Mouse (Mus musculus) stomach, embryonic 15.5 days (tissue): ENCODE data around the gene 2310011J03Rik. TPM values are rescaled to one million over a fixed set of nuclear protein-coding genes. Genes with fewer than 3 reads are reported as not detected.

ENCODE experiments used
- ATAC-seq: fragments of 200-750 bp; cut with Nextera tagmentation; 2 replicates; pipeline ENCODE4 v1.8.0; 2017; ENCODE audit warnings: low read depth, moderate number of reproducible peaks, moderate TSS enrichment; ENCODE audit not compliant: insufficient read depth, low FRiP score
- H3K27ac ChIP-seq: fragments of 300-500 bp; sonication (generic); 2 replicates; pipeline ENCODE4 v1.5.1; 2015; ENCODE audit warnings: mild to moderate bottlenecking, inconsistent platforms
- H3K27me3 ChIP-seq: fragments of 300-500 bp; sonication (generic); replicated peaks from 2 replicates; pipeline ENCODE4 v1.6.1; 2015; ENCODE audit warnings: inconsistent platforms
- H3K36me3 ChIP-seq: fragments of 300-500 bp; sonication (generic); 2 replicates; pipeline ENCODE4 v1.6.1; 2015; ENCODE audit warnings: inconsistent platforms
- H3K4me1 ChIP-seq: fragments of 300-500 bp; sonication (generic); 2 replicates; pipeline ENCODE4 v1.6.1; 2015; ENCODE audit warnings: inconsistent platforms
- H3K4me2 ChIP-seq: fragments of 300-500 bp; sonication (generic); 2 replicates; pipeline ENCODE4 v1.6.1; 2015; ENCODE audit warnings: mild to moderate bottlenecking, inconsistent platforms
- H3K4me3 ChIP-seq: fragments of 300-500 bp; sonication (generic); replicated peaks from 2 replicates; pipeline ENCODE4 v1.5.1; 2015; ENCODE audit warnings: inconsistent platforms
- H3K9ac ChIP-seq: fragments of 300-500 bp; sonication (generic); 2 replicates; pipeline ENCODE4 v1.6.1; 2015; ENCODE audit warnings: inconsistent platforms
- H3K9me3 ChIP-seq: fragments of 300-500 bp; sonication (generic); 2 replicates; pipeline ENCODE4 v1.6.1; 2016; ENCODE audit warnings: inconsistent platforms
- WGBS: fragments of 180-500 bp; shearing (Covaris S2); methylation state at CpG from one replicate; pipeline ENCODE4 v1.1.7; 2015; 5-methylcytosine and 5-hydroxymethylcytosine counted together
- polyA plus RNA-seq: library from polyadenylated mRNA; unstranded; fragments of >200 nt; fragmentation: Nextera tagmentation; extraction: Ambion mirVana; gene quantifications from 2 replicates; pipeline ENCODE4 v1.2.1, GENCODE M21; 2015

2310011J03Rik gene
- polyA plus RNA-seq, 1 experiment from 2014 or later: 40.5 TPM

DNA sequence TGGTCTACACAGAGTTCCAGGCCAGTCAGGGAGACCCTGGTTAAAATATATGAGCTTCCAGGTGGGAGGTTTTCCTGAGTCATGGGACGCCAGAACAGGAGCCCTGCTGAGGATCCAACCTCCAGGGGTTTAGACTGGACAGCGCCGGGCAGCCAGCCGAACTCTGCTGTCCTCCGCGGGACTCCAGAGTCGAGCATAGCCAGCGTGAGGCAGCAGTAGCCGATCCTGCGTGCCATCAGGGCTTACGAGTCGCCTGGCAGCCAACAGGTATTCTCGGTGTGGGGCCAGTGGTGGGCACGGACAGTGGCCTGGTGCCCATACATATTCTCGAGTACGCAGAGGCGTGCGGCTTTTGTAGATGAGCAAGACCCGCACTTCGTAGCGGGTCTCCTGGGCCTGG lies 20.7 kb upstream of the 2310011J03Rik start:
- H3K4me3 ChIP-seq: no peak overlapping the region
- WGBS: 27% methylated on average over 21 of the region's 21 CpGs
- ATAC-seq: no peak
- H3K9me3 ChIP-seq: no peaks in the 10 kb centered on the region
- H3K4me1 ChIP-seq: peaks cover 44% of the 10 kb centered on the region
- no peak overlapping the region for H3K4me2 ChIP-seq
- H3K27me3 ChIP-seq: peaks cover 54% of the 10 kb centered on the region
- H3K9ac ChIP-seq: no peak overlapping the region
- no peaks in the 10 kb centered on the region for H3K36me3 ChIP-seq
- H3K27ac ChIP-seq: no peak overlapping the region

GRCm38 (mm10) chr10:80339941-80340750 lies 19.8 kb upstream of the 2310011J03Rik start:
- H3K36me3 ChIP-seq: peaks cover 5% of the 10 kb centered on the region; the same call in 1 of the 2 replicates
- no peak for ATAC-seq
- peak overlapping the region; percentile 27; the same call in 1 of the 2 replicates for H3K4me2 ChIP-seq
- H3K27me3 ChIP-seq: peaks cover 45% of the 10 kb centered on the region
- H3K4me1 ChIP-seq: peaks cover 41% of the 10 kb centered on the region
- H3K4me3 ChIP-seq: peak overlapping the region; percentile 4; the same call in 1 of the 2 replicates
- no peak overlapping the region for H3K27ac ChIP-seq
- 24% methylated on average over 19 of the region's 19 CpGs for WGBS
- H3K9me3 ChIP-seq: no peaks in the 10 kb centered on the region
- no peak overlapping the region for H3K9ac ChIP-seq

DNA sequence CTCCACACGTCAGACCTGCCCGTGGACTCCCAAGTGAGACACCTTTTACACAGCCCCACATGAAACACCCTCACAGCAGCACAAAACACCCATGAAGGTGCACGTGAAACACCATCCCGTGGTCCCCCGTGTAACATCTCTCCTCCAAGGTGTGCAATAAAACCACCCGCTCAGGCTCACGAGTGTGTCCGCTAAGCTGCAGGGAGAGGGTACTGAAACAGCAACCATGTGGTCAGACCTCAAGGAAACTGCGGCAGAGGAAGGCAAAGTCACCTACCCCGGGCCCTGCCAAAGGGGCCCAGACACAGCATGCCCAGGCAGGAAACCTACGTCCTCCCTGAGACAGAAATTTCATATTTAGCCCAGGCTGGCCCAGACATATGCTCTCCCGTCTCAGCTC lies 15.9 kb upstream of the 2310011J03Rik start:
- no peaks in the 10 kb centered on the region for H3K9me3 ChIP-seq
- H3K4me3 ChIP-seq: no peak overlapping the region
- H3K27me3 ChIP-seq: peaks cover 11% of the 10 kb centered on the region
- H3K36me3 ChIP-seq: peaks cover 6% of the 10 kb centered on the region; the same call in 1 of the 2 replicates
- H3K9ac ChIP-seq: no peak overlapping the region
- H3K4me1 ChIP-seq: peaks cover 17% of the 10 kb centered on the region; the same call in 1 of the 2 replicates
- H3K4me2 ChIP-seq: no peak overlapping the region
- ATAC-seq: no peak
- H3K27ac ChIP-seq: no peak overlapping the region
- WGBS: 83% methylated on average over 12 of the region's 12 CpGs

- Histone ChIP-seq H3K4me3 (no peak overlapping the region), H3K4me2 (0 out of 2 replicates have a peak overlapping the region, but pooled peaks have one; percentile 13), H3K27ac (peak overlapping the region; percentile 16; the same call in 1 of the 2 replicates), H3K9ac (no peak overlapping the region), H3K27me3 (no peaks in the 10 kb centered on the region), H3K4me1 (peaks cover 30% of the 10 kb centered on the region), H3K9me3 (no peaks in the 10 kb centered on the region), H3K36me3 (peaks cover 6% of the 10 kb centered on the region; the same call in 1 of the 2 replicates)
- ATAC-seq: no peak
- WGBS: 78% methylated on average over 5 of the region's 5 CpGs
These were observed 12.2 kb upstream of the 2310011J03Rik start for GRCm38 (mm10) chr10:80332525-80332989.

- 39% methylated on average over 10 of the region's 10 CpGs for WGBS
- no peaks in the 10 kb centered on the region for H3K27me3 ChIP-seq
- peaks cover 6% of the 10 kb centered on the region; the same call in 1 of the 2 replicates for H3K36me3 ChIP-seq
- no peaks in the 10 kb centered on the region for H3K9me3 ChIP-seq
- H3K4me3 ChIP-seq: 0 out of 2 replicates have a peak overlapping the region, but pooled peaks have one; percentile 50
- peak overlapping the region; percentile 78 for H3K27ac ChIP-seq
- no peak overlapping the region for H3K9ac ChIP-seq
- peaks cover 30% of the 10 kb centered on the region for H3K4me1 ChIP-seq
- ATAC-seq: peak; percentile 24; the same call in 1 of the 2 replicates
- H3K4me2 ChIP-seq: peak overlapping the region; percentile 97
These were observed 11.5 kb upstream of the 2310011J03Rik start for GRCm38 (mm10) chr10:80331636-80332524.

GRCm38 (mm10) chr10:80330888-80331287 lies 10.6 kb upstream of the 2310011J03Rik start:
- no peaks in the 10 kb centered on the region for H3K9me3 ChIP-seq
- 61% methylated on average over 2 of the region's 2 CpGs for WGBS
- peaks cover 30% of the 10 kb centered on the region for H3K4me1 ChIP-seq
- no peak overlapping the region for H3K9ac ChIP-seq
- ATAC-seq: no peak
- peaks cover 6% of the 10 kb centered on the region; the same call in 1 of the 2 replicates for H3K36me3 ChIP-seq
- peak overlapping the region; percentile 78 for H3K27ac ChIP-seq
- H3K27me3 ChIP-seq: no peaks in the 10 kb centered on the region
- H3K4me3 ChIP-seq: peak overlapping the region; percentile 50
- H3K4me2 ChIP-seq: peak overlapping the region; percentile 97

DNA sequence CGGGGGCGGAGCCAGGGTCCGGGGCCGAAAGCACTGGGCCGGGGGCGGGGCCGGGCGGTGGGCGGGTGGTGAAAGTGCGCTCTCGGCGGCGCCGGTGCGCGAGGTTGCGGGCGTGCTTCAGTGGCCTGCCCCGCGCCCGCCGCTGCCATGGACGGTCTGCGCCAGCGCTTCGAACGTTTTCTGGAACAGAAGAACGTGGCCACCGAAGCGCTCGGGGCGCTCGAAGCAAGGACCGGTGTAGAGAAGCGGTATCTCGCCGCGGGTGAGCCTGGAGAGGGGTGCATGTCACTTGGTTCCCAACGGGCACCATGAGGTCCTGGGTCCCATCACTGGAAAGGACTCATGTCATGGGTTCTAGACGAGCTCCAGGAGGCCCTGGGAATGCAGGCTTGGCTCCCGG lies 9.7 kb upstream of the 2310011J03Rik start:
- Histone ChIP-seq H3K4me3 (peak overlapping the region; percentile 50), H3K4me1 (peaks cover 33% of the 10 kb centered on the region), H3K4me2 (peak overlapping the region; percentile 97), H3K27me3 (no peaks in the 10 kb centered on the region), H3K9me3 (no peaks in the 10 kb centered on the region), H3K9ac (peak overlapping the region; percentile 43; the same call in 1 of the 2 replicates), H3K27ac (peak overlapping the region; percentile 57; the same call in 1 of the 2 replicates), H3K36me3 (peaks cover under 1% of the 10 kb centered on the region; the same call in 1 of the 2 replicates)
- 2% methylated on average over 40 of the region's 41 CpGs for WGBS
- no peak for ATAC-seq

- peaks cover 37% of the 10 kb centered on the region for H3K4me1 ChIP-seq
- peak within 1 kb of the TSS; percentile 97 for H3K4me2 ChIP-seq
- peak; percentile 93 for ATAC-seq
- 3% methylated on average over 36 of the region's 36 CpGs for WGBS
- H3K9ac ChIP-seq: peak within 1 kb of the TSS; percentile 43; the same call in 1 of the 2 replicates
- H3K27me3 ChIP-seq: no peaks in the 10 kb centered on the region
- H3K4me3 ChIP-seq: peak within 1 kb of the TSS; percentile 50
- H3K9me3 ChIP-seq: no peaks in the 10 kb centered on the region
- H3K27ac ChIP-seq: peak within 1 kb of the TSS; percentile 78
- H3K36me3 ChIP-seq: no peaks in the 10 kb centered on the region
These were observed 9.1 kb upstream of the 2310011J03Rik start, which contains the start of the genes Pcsk4 and Reep6 for GRCm38 (mm10) chr10:80329273-80330081. Gene Pcsk4, minus strand, starts transcription at chr10:80329498. Gene Reep6, plus strand, starts transcription at chr10:80329953.

DNA sequence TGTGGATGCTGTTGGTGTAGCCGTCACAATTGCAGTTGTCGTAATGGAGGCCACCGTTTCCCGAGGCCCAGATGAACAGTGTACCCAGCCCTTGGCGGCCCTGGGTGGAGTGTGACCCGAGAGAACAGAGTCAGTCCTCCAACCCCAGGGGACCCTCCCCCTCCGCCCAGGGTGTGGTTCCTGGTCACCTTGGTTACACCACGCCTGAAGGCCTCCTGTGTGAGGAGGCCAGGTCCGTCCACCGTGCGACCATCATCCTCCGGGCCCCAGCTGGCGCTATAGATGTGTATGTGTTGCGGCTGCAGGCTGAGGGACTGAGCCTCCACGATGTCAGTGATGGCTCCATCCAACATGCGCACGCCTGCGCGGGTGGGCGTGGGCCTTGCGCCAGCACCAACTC lies 4.7 kb upstream of the 2310011J03Rik start:
- peaks cover 29% of the 10 kb centered on the region for H3K4me1 ChIP-seq
- H3K4me3 ChIP-seq: no peak overlapping the region
- no peak overlapping the region for H3K9ac ChIP-seq
- no peaks in the 10 kb centered on the region for H3K27me3 ChIP-seq
- H3K36me3 ChIP-seq: no peaks in the 10 kb centered on the region
- no peaks in the 10 kb centered on the region for H3K9me3 ChIP-seq
- no peak overlapping the region for H3K4me2 ChIP-seq
- 77% methylated on average over 21 of the region's 21 CpGs for WGBS
- no peak for ATAC-seq
- H3K27ac ChIP-seq: no peak overlapping the region

DNA sequence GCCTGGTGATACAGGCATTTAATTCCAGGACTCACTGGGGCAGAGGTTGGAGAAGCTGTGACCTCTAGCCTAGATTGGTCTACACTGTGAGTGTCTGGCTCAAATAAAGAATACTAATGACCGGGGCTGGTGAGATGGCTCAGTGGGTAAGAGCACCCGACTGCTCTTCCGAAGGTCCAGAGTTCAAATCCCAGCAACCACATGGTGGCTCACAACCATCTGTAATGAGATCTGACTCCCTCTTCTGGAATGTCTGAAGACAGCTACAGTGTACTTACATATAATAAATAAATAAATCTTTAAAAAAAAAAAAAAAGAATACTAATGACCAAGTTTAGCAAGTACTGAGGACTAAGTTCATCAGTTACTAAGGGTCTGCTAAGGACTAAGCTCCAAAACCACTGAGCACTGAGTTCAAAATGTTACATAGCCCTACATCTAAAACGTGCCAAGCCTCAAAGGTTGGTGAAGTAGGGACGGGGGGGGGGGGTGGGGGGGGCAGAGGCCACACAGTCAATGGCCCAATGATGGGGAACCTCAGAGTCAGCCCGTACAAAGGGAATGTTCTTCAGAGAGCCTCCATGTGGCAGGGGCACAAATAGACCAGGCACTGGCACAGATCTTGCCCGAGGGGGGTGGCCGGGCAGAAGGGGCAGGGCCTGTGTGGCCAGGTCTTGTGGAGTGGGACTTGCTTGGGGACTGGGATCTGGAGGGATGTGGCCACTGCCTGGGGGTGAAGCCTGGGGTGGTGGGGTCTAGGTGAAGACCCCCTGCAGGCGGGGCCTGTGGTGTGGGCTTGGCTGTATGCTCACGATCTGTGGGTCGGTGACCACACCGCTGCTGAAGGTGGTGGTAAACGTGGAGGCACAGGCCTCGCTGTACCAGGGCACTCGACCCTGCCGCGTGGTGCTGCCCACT lies 4.0 kb upstream of the 2310011J03Rik start:
- Histone ChIP-seq H3K4me2 (peak overlapping the region; percentile 97), H3K27me3 (no peaks in the 10 kb centered on the region), H3K9me3 (no peaks in the 10 kb centered on the region), H3K36me3 (no peaks in the 10 kb centered on the region), H3K9ac (no peak overlapping the region), H3K4me3 (0 out of 2 replicates have a peak overlapping the region, but pooled peaks have one; percentile 64), H3K4me1 (peaks cover 32% of the 10 kb centered on the region), H3K27ac (no peak overlapping the region)
- 72% methylated on average over 17 of the region's 17 CpGs for WGBS
- no peak for ATAC-seq
